Mouse (Mus musculus) heart, embryonic 14.5 days (tissue): ENCODE results near the gene Bmp7. TPM values are rescaled to one million over a fixed set of nuclear protein-coding genes. Genes with fewer than 3 reads are reported as not detected.

ENCODE experiments used
- ATAC-seq: fragments of 200-750 bp; cut with Nextera tagmentation; 2 replicates; pipeline ENCODE4 v1.8.0; 2017; ENCODE audit warnings: low read depth, moderate TSS enrichment; ENCODE audit not compliant: insufficient number of reproducible peaks, insufficient read depth, low FRiP score
- H3K27ac ChIP-seq, 2 experiments: fragments of 200-500 bp in 1 of 2; fragments of 300-500 bp in 1 of 2; sonication (generic) in 1 of 2; replicated peaks in 1 of 2; 2 replicates each; pipeline ENCODE4 v1.5.1; 2012 to 2014; ENCODE audit warnings: low read depth in 2 of 2, low read length in 2 of 2, control low read depth in 1 of 2, mild to moderate bottlenecking in 1 of 2, mixed read lengths in 1 of 2; ENCODE audit not compliant: control insufficient read depth in 1 of 2, insufficient read depth in 1 of 2
- H3K27me3 ChIP-seq: fragments of 300-500 bp; sonication (generic); 2 replicates; pipeline ENCODE4 v1.6.1; 2014; ENCODE audit warnings: mild to moderate bottlenecking, low read length, control low read depth; ENCODE audit not compliant: control insufficient read depth, insufficient read depth
- H3K36me3 ChIP-seq: fragments of 300-500 bp; sonication (generic); 2 replicates; pipeline ENCODE4 v1.6.1; 2014; ENCODE audit warnings: mild to moderate bottlenecking, control low read depth, low read length, mixed read lengths; ENCODE audit not compliant: control insufficient read depth, insufficient read depth
- H3K4me1 ChIP-seq, 2 experiments: fragments of 200-500 bp in 1 of 2; fragments of 300-500 bp in 1 of 2; sonication (generic) in 1 of 2; 2 replicates each; pipeline ENCODE4 v1.6.1; 2012 to 2014; ENCODE audit warnings: low read length in 2 of 2, control low read depth in 1 of 2, mixed read lengths in 1 of 2; ENCODE audit not compliant: control insufficient read depth in 2 of 2, insufficient read depth in 2 of 2
- H3K4me2 ChIP-seq: fragments of 300-500 bp; sonication (generic); 2 replicates; pipeline ENCODE4 v1.6.1; 2014; ENCODE audit warnings: mild to moderate bottlenecking, low read length
- H3K4me3 ChIP-seq, 2 experiments: fragments of 200-500 bp in 1 of 2; fragments of 300-500 bp in 1 of 2; sonication (generic) in 1 of 2; 2 replicates each; pipeline ENCODE4 v1.5.1; 2012 to 2014; ENCODE audit warnings: low read length in 2 of 2, mild to moderate bottlenecking in 2 of 2, control low read depth in 1 of 2, low read depth in 1 of 2, moderate library complexity in 1 of 2; ENCODE audit not compliant: control insufficient read depth in 1 of 2, insufficient read depth in 1 of 2
- H3K9ac ChIP-seq: fragments of 300-500 bp; sonication (generic); 2 replicates; pipeline ENCODE4 v1.6.1; 2014; ENCODE audit warnings: mild to moderate bottlenecking, low read length
- H3K9me3 ChIP-seq: fragments of 300-500 bp; sonication (generic); 2 replicates; pipeline ENCODE4 v1.6.1; 2016; ENCODE audit warnings: low read length, control low read depth; ENCODE audit not compliant: control insufficient read depth
- WGBS: fragments of 180-500 bp; shearing (Covaris S2); extraction: QIAGEN DNeasy Blood & Tissue Kit; methylation state at CpG from one replicate; pipeline ENCODE4 v1.1.7; 2014; 5-methylcytosine and 5-hydroxymethylcytosine counted together
- polyA plus RNA-seq: library from polyadenylated mRNA; unstranded; fragments of >200 nt; fragmentation: Nextera tagmentation; extraction: Ambion mirVana; gene quantifications from 2 replicates; pipeline ENCODE4 v1.2.1, GENCODE M21; 2014

Gene Bmp7
- polyA plus RNA-seq, 1 experiment from 2014 or later, result 50.5 TPM

GRCm38 (mm10) chr2:172960350-172960749, 20.2 kb upstream of the Bmp7 start:
- Histone ChIP-seq H3K9ac (no peak overlapping the region), H3K4me1 (peaks cover 0 to 2% of the 10 kb centered on the region in 2 experiments; a peak in 2 of 4 replicates), H3K27ac (no peak overlapping the region), H3K4me3 (no peak overlapping the region), H3K36me3 (no peaks in the 10 kb centered on the region), H3K27me3 (no peaks in the 10 kb centered on the region), H3K9me3 (peaks cover 15% of the 10 kb centered on the region; the same call in 1 of the 2 replicates), H3K4me2 (no peak overlapping the region)
- ATAC-seq, result no peak
- 83% methylated on average over 3 of the region's 3 CpGs for WGBS

GRCm38 (mm10) chr2:172959006-172959768, 19.1 kb upstream of the Bmp7 start:
- Histone ChIP-seq H3K4me1 (no peaks in the 10 kb centered on the region; a peak in 1 of 4 replicates), H3K4me2 (no peak overlapping the region), H3K36me3 (no peaks in the 10 kb centered on the region), H3K9ac (no peak overlapping the region), H3K27me3 (no peaks in the 10 kb centered on the region), H3K27ac (no peak overlapping the region), H3K4me3 (no peak overlapping the region), H3K9me3 (peaks cover 15% of the 10 kb centered on the region; the same call in 1 of the 2 replicates)
- no peak for ATAC-seq
- 54% methylated on average over 13 of the region's 13 CpGs for WGBS

GRCm38 (mm10) chr2:172958579-172958978, 18.5 kb upstream of the Bmp7 start:
- Histone ChIP-seq H3K4me2 (no peak overlapping the region), H3K9ac (no peak overlapping the region), H3K4me1 (no peaks in the 10 kb centered on the region; a peak in 1 of 4 replicates), H3K9me3 (peaks cover 15% of the 10 kb centered on the region; the same call in 1 of the 2 replicates), H3K27ac (no peak overlapping the region), H3K36me3 (no peaks in the 10 kb centered on the region), H3K27me3 (no peaks in the 10 kb centered on the region), H3K4me3 (no peak overlapping the region)
- ATAC-seq, result no peak
- WGBS, result 41% methylated on average over 5 of the region's 5 CpGs

GRCm38 (mm10) chr2:172951976-172952375, 11.9 kb upstream of the Bmp7 start:
- no peak overlapping the region for H3K4me3 ChIP-seq
- peaks cover 10% of the 10 kb centered on the region; the same call in 1 of the 2 replicates for H3K9me3 ChIP-seq
- no peak overlapping the region for H3K27ac ChIP-seq
- peaks cover 16 to 17% of the 10 kb centered on the region in 2 experiments for H3K4me1 ChIP-seq
- no peaks in the 10 kb centered on the region for H3K27me3 ChIP-seq
- no peaks in the 10 kb centered on the region for H3K36me3 ChIP-seq
- no peak overlapping the region for H3K4me2 ChIP-seq
- ATAC-seq, result no peak
- WGBS, result 89% methylated on average over 2 of the region's 2 CpGs
- no peak overlapping the region for H3K9ac ChIP-seq

GRCm38 (mm10) chr2:172950722-172951121, 10.6 kb upstream of the Bmp7 start:
- Histone ChIP-seq H3K4me2 (no peak overlapping the region), H3K27ac (no peak overlapping the region), H3K27me3 (no peaks in the 10 kb centered on the region), H3K4me3 (no peak overlapping the region), H3K36me3 (no peaks in the 10 kb centered on the region), H3K9me3 (no peaks in the 10 kb centered on the region), H3K4me1 (peaks cover 16 to 17% of the 10 kb centered on the region in 2 experiments), H3K9ac (no peak overlapping the region)
- 14% methylated on average over 11 of the region's 11 CpGs for WGBS
- ATAC-seq, result no peak

GRCm38 (mm10) chr2:172950119-172950676, 10.1 kb upstream of the Bmp7 start:
- no peaks in the 10 kb centered on the region for H3K27me3 ChIP-seq
- no peaks in the 10 kb centered on the region for H3K36me3 ChIP-seq
- no peaks in the 10 kb centered on the region for H3K9me3 ChIP-seq
- H3K9ac ChIP-seq, result no peak overlapping the region
- H3K4me2 ChIP-seq, result no peak overlapping the region
- WGBS, result 32% methylated on average over 9 of the region's 9 CpGs
- H3K4me3 ChIP-seq, result no peak overlapping the region
- H3K4me1 ChIP-seq, result peaks cover 16 to 17% of the 10 kb centered on the region in 2 experiments
- 0 out of 2 replicates have a peak, but pooled peaks have one; percentile 58 for ATAC-seq
- peak overlapping the region in 1 of 2 experiments; percentile 9; a peak in 1 of 4 replicates for H3K27ac ChIP-seq

GRCm38 (mm10) chr2:172949051-172949450, 8.9 kb upstream of the Bmp7 start:
- Histone ChIP-seq H3K4me2 (no peak overlapping the region), H3K27ac (no peak overlapping the region), H3K9me3 (no peaks in the 10 kb centered on the region), H3K4me3 (no peak overlapping the region), H3K36me3 (no peaks in the 10 kb centered on the region), H3K9ac (no peak overlapping the region), H3K27me3 (no peaks in the 10 kb centered on the region), H3K4me1 (peaks cover 16 to 17% of the 10 kb centered on the region in 2 experiments)
- ATAC-seq, result no peak
- WGBS, result 32% methylated on average over 5 of the region's 5 CpGs
